Mouse (Mus musculus): ENCODE results near the gene Tecta. TPM values are rescaled to one million over a fixed set of nuclear protein-coding genes. Genes with fewer than 3 reads are reported as not detected.

Gene Tecta
- 0.57 and 0.87 TPM in 2 replicates for polyA plus RNA-seq (2015; fragmentation: Nextera tagmentation; extraction: Ambion mirVana)

- Histone ChIP-seq H3K36me3 (ENCODE audit: control insufficient read depth, insufficient read depth, low read length) (no peaks in the 10 kb centered on the region), H3K4me2 (ENCODE audit: low read length) (no peak within 1 kb of the TSS), H3K4me1 (ENCODE audit: control insufficient read depth, insufficient read depth, low read length) (peaks cover 10% of the 10 kb centered on the region), H3K27ac (ENCODE audit: low read length) (no peak within 1 kb of the TSS), H3K4me3 (ENCODE audit: low read depth, low read length) (no peak within 1 kb of the TSS), H3K27me3 (ENCODE audit: control insufficient read depth, insufficient read depth, low read depth, low read length) (no peaks in the 10 kb centered on the region), H3K9ac (ENCODE audit: low read depth, low read length) (no peak within 1 kb of the TSS), H3K9me3 (replicated peaks; ENCODE audit: control insufficient read depth, low read length, poor library complexity, severe bottlenecking) (no peaks in the 10 kb centered on the region)
- ATAC-seq, result no peak
- 38% methylated on average over 6 of the region's 6 CpGs for WGBS
These were observed at the start of gene Tecta for GRCm38 (mm10) chr9:42399829-42400228. Gene Tecta (minus strand): TSS chr9:42399929.

GRCm38 (mm10) chr9:42449043-42449442, 49.3 kb upstream of the Tecta start:
- 93% methylated on average over 6 of the region's 6 CpGs for WGBS
- H3K27me3 ChIP-seq (ENCODE audit: control insufficient read depth, insufficient read depth, low read depth, low read length), result no peaks in the 10 kb centered on the region
- H3K9me3 ChIP-seq (replicated peaks; ENCODE audit: control insufficient read depth, low read length, poor library complexity, severe bottlenecking), result no peaks in the 10 kb centered on the region
- no peak for ATAC-seq
- H3K4me2 ChIP-seq (ENCODE audit: low read length), result no peak overlapping the region
- peaks cover 26% of the 10 kb centered on the region for H3K36me3 ChIP-seq (ENCODE audit: control insufficient read depth, insufficient read depth, low read length)
- H3K9ac ChIP-seq (ENCODE audit: low read depth, low read length), result no peak overlapping the region
- H3K4me3 ChIP-seq (ENCODE audit: low read depth, low read length), result no peak overlapping the region
- H3K4me1 ChIP-seq (ENCODE audit: control insufficient read depth, insufficient read depth, low read length), result no peaks in the 10 kb centered on the region
- H3K27ac ChIP-seq (ENCODE audit: low read length), result no peak overlapping the region

GRCm38 (mm10) chr9:42442100-42442499, 42.4 kb upstream of the Tecta start:
- no peaks in the 10 kb centered on the region for H3K9me3 ChIP-seq (replicated peaks; ENCODE audit: control insufficient read depth, low read length, poor library complexity, severe bottlenecking)
- no peaks in the 10 kb centered on the region for H3K27me3 ChIP-seq (ENCODE audit: control insufficient read depth, insufficient read depth, low read depth, low read length)
- no peak for ATAC-seq
- H3K36me3 ChIP-seq (ENCODE audit: control insufficient read depth, insufficient read depth, low read length), result peaks cover 28% of the 10 kb centered on the region
- no peaks in the 10 kb centered on the region for H3K4me1 ChIP-seq (ENCODE audit: control insufficient read depth, insufficient read depth, low read length)
- 91% methylated on average over 8 of the region's 8 CpGs for WGBS
- no peak overlapping the region for H3K27ac ChIP-seq (ENCODE audit: low read length)
- H3K4me2 ChIP-seq (ENCODE audit: low read length), result no peak overlapping the region
- H3K9ac ChIP-seq (ENCODE audit: low read depth, low read length), result no peak overlapping the region
- H3K4me3 ChIP-seq (ENCODE audit: low read depth, low read length), result no peak overlapping the region

GRCm38 (mm10) chr9:42441234-42441633, 41.5 kb upstream of the Tecta start:
- Histone ChIP-seq H3K4me1 (ENCODE audit: control insufficient read depth, insufficient read depth, low read length) (no peaks in the 10 kb centered on the region), H3K9me3 (replicated peaks; ENCODE audit: control insufficient read depth, low read length, poor library complexity, severe bottlenecking) (no peaks in the 10 kb centered on the region), H3K36me3 (ENCODE audit: control insufficient read depth, insufficient read depth, low read length) (peaks cover 34% of the 10 kb centered on the region), H3K4me2 (ENCODE audit: low read length) (no peak overlapping the region), H3K27me3 (ENCODE audit: control insufficient read depth, insufficient read depth, low read depth, low read length) (no peaks in the 10 kb centered on the region), H3K4me3 (ENCODE audit: low read depth, low read length) (no peak overlapping the region), H3K27ac (ENCODE audit: low read length) (no peak overlapping the region), H3K9ac (ENCODE audit: low read depth, low read length) (no peak overlapping the region)
- 97% methylated on average over 2 of the region's 2 CpGs for WGBS
- no peak for ATAC-seq

- Histone ChIP-seq H3K9me3 (replicated peaks; ENCODE audit: control insufficient read depth, low read length, poor library complexity, severe bottlenecking) (no peaks in the 10 kb centered on the region), H3K27ac (ENCODE audit: low read length) (no peak overlapping the region), H3K36me3 (ENCODE audit: control insufficient read depth, insufficient read depth, low read length) (peaks cover 31% of the 10 kb centered on the region), H3K4me2 (ENCODE audit: low read length) (no peak overlapping the region), H3K4me3 (ENCODE audit: low read depth, low read length) (no peak overlapping the region), H3K4me1 (ENCODE audit: control insufficient read depth, insufficient read depth, low read length) (no peaks in the 10 kb centered on the region), H3K27me3 (ENCODE audit: control insufficient read depth, insufficient read depth, low read depth, low read length) (no peaks in the 10 kb centered on the region), H3K9ac (ENCODE audit: low read depth, low read length) (no peak overlapping the region)
- ATAC-seq, result no peak
- WGBS, result 32% methylated on average over 4 of the region's 4 CpGs
These were observed 39.7 kb upstream of the Tecta start for GRCm38 (mm10) chr9:42439446-42439845.

DNA sequence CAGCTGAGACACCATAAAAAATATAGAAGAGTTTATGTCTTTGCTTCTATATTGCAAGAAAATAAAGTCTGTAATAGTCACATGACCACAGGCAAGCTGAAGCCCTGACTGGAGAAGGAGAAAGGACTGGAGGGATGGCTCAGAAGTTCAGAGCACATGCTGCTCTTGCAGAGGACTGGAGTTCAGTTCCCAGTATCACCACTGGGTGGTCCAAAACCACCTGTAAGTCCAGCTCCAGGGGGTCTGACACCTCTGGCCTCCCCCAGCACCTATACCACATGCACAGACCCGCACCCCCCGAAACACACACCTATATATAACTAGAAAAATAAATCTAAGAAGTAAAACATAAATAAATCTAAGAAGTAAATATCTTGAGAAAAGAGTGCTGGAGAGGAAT, 32.4 kb upstream of the Tecta start:
- ATAC-seq, result no peak
- no peak overlapping the region for H3K4me3 ChIP-seq (ENCODE audit: low read depth, low read length)
- WGBS, result 95% methylated on average over 2 of the region's 2 CpGs
- H3K4me2 ChIP-seq (ENCODE audit: low read length), result no peak overlapping the region
- no peaks in the 10 kb centered on the region for H3K4me1 ChIP-seq (ENCODE audit: control insufficient read depth, insufficient read depth, low read length)
- no peak overlapping the region for H3K9ac ChIP-seq (ENCODE audit: low read depth, low read length)
- H3K9me3 ChIP-seq (replicated peaks; ENCODE audit: control insufficient read depth, low read length, poor library complexity, severe bottlenecking), result no peaks in the 10 kb centered on the region
- H3K27ac ChIP-seq (ENCODE audit: low read length), result no peak overlapping the region
- H3K27me3 ChIP-seq (ENCODE audit: control insufficient read depth, insufficient read depth, low read depth, low read length), result no peaks in the 10 kb centered on the region
- H3K36me3 ChIP-seq (ENCODE audit: control insufficient read depth, insufficient read depth, low read length), result peaks cover 11% of the 10 kb centered on the region; the same call in 1 of the 2 replicates

DNA sequence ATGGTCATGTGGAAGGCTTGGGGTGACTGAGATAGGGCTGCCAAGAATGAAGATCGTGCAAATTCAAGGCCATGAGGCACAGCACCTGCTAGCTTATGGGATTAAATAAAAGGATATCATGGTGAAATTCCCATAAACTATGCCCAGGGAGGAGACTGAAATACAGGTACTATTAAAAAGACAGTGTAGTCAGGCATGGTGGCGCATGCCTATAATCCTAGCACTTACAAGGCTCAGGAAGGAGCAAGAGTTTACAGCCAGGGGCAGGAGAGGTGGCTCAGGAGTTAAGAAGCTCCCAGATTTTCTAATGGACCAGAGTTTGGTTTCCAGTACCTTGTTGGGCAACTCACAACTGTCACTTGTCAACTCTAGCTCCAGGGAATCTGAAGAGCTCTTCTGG, 31.9 kb upstream of the Tecta start:
- Histone ChIP-seq H3K4me1 (ENCODE audit: control insufficient read depth, insufficient read depth, low read length) (no peaks in the 10 kb centered on the region), H3K4me3 (ENCODE audit: low read depth, low read length) (no peak overlapping the region), H3K27me3 (ENCODE audit: control insufficient read depth, insufficient read depth, low read depth, low read length) (no peaks in the 10 kb centered on the region), H3K27ac (ENCODE audit: low read length) (no peak overlapping the region), H3K9me3 (replicated peaks; ENCODE audit: control insufficient read depth, low read length, poor library complexity, severe bottlenecking) (no peaks in the 10 kb centered on the region), H3K9ac (ENCODE audit: low read depth, low read length) (no peak overlapping the region), H3K36me3 (ENCODE audit: control insufficient read depth, insufficient read depth, low read length) (0 out of 2 replicates have a peak, but pooled peaks cover 6% of the 10 kb centered on the region), H3K4me2 (ENCODE audit: low read length) (no peak overlapping the region)
- 87% methylated on average over 2 of the region's 2 CpGs for WGBS
- ATAC-seq, result no peak

DNA sequence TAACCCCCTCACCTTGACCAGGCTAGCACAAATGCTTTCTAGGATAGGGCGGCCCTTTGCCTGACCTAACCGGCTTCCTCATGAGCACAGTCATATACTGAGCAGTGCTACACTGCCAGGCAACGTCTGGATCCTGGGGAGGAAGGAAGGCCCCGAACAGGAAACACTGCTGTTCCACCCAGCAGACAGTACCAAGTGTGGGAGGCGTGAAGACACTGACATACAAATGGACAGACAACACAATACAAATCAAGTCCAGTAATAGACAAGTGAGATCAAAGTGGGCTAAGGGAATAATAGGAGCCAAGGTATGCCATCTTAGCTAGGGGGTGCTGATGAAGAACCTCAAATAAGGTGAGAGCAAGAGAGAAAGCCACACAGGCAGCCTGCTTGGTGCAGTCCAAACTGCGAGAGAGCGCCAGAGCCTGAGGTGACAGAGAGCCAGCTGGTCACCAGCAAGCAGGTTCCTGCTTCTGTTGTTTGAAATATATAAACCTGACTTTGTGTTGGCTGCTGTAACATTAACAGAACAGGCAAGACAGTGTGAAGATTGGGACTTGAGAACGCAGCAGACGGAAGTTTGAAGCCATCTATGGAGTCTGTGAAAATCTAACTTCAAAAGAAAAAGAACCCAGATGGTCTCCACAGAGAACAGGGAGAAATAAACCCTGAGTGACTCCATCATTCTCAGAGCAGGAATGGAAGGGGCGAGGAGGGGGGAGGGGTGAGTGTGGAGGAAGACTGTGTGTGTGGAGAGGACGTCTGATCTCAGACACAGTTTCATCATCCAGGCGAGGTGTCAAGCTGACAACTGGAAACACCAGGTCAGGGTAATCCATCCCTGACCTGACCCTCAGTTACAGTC, 28.6 kb upstream of the Tecta start:
- Histone ChIP-seq H3K27me3 (ENCODE audit: control insufficient read depth, insufficient read depth, low read depth, low read length) (no peaks in the 10 kb centered on the region), H3K36me3 (ENCODE audit: control insufficient read depth, insufficient read depth, low read length) (no peaks in the 10 kb centered on the region), H3K9me3 (replicated peaks; ENCODE audit: control insufficient read depth, low read length, poor library complexity, severe bottlenecking) (no peaks in the 10 kb centered on the region), H3K4me2 (ENCODE audit: low read length) (no peak overlapping the region), H3K4me1 (ENCODE audit: control insufficient read depth, insufficient read depth, low read length) (no peaks in the 10 kb centered on the region), H3K4me3 (ENCODE audit: low read depth, low read length) (no peak overlapping the region), H3K9ac (ENCODE audit: low read depth, low read length) (no peak overlapping the region), H3K27ac (ENCODE audit: low read length) (no peak overlapping the region)
- no peak for ATAC-seq
- WGBS, result 83% methylated on average over 12 of the region's 12 CpGs

GRCm38 (mm10) chr9:42426661-42427358, 27.1 kb upstream of the Tecta start:
- 31% methylated on average over 10 of the region's 10 CpGs for WGBS

More at GRCm38 (mm10) chr9:42426661-42427358, 27.1 kb upstream of the Tecta start:
- Histone ChIP-seq H3K4me3 (ENCODE audit: low read depth, low read length) (no peak overlapping the region), H3K4me2 (ENCODE audit: low read length) (no peak overlapping the region), H3K9ac (ENCODE audit: low read depth, low read length) (no peak overlapping the region), H3K4me1 (ENCODE audit: control insufficient read depth, insufficient read depth, low read length) (no peaks in the 10 kb centered on the region), H3K9me3 (replicated peaks; ENCODE audit: control insufficient read depth, low read length, poor library complexity, severe bottlenecking) (no peaks in the 10 kb centered on the region), H3K36me3 (ENCODE audit: control insufficient read depth, insufficient read depth, low read length) (peaks cover 4% of the 10 kb centered on the region; the same call in 1 of the 2 replicates), H3K27me3 (ENCODE audit: control insufficient read depth, insufficient read depth, low read depth, low read length) (no peaks in the 10 kb centered on the region), H3K27ac (ENCODE audit: low read length) (no peak overlapping the region)
- no peak for ATAC-seq
